Mouse (Mus musculus) brain, embryonic 14.5 days (tissue): ENCODE results near the gene Ccdc167. TPM values are rescaled to one million over a fixed set of nuclear protein-coding genes. Genes with fewer than 3 reads are reported as not detected.

Source experiments
- DNase-seq: peaks from one replicate; pipeline ENCODE4 v3.0.0-alpha.2; 2011; ENCODE audit warnings: low read depth
- CTCF ChIP-seq: fragments of 200-500 bp; IDR thresholded peaks from 2 replicates; pipeline ENCODE4 v1.5.1; 2012; ENCODE audit warnings: inconsistent platforms, mild to moderate bottlenecking, moderate library complexity, borderline replicate concordance; ENCODE audit not compliant: insufficient read depth, insufficient read length; ENCODE audit errors: extremely low read depth
- POLR2A ChIP-seq: fragments of 200-500 bp; IDR thresholded peaks from 2 replicates; pipeline ENCODE4 v1.6.1; 2012; ENCODE audit warnings: mild to moderate bottlenecking, inconsistent platforms, borderline replicate concordance; ENCODE audit not compliant: poor library complexity, insufficient read depth, insufficient read length, severe bottlenecking; ENCODE audit errors: extremely low read depth
- polyA plus RNA-seq: library from polyadenylated mRNA; depleted of rRNA; stranded (reverse); fragments of >200 nt; gene quantifications from 2 replicates; pipeline ENCODE4 v1.2.3, GENCODE M21; 2012

The Ccdc167 gene
- polyA plus RNA-seq, 1 experiment, result 18.2 TPM

- TF ChIP-seq POLR2A (no peak), CTCF (no peak)
- no peak for DNase-seq
Observed at GRCm38 (mm10) chr17:29690257-29690656, 26.6 kb downstream of the Ccdc167 start.

GRCm38 (mm10) chr17:29688610-29689009, 28.2 kb downstream of the Ccdc167 start:
- TF ChIP-seq POLR2A, result no peak
- TF ChIP-seq CTCF, result no peak

DNA sequence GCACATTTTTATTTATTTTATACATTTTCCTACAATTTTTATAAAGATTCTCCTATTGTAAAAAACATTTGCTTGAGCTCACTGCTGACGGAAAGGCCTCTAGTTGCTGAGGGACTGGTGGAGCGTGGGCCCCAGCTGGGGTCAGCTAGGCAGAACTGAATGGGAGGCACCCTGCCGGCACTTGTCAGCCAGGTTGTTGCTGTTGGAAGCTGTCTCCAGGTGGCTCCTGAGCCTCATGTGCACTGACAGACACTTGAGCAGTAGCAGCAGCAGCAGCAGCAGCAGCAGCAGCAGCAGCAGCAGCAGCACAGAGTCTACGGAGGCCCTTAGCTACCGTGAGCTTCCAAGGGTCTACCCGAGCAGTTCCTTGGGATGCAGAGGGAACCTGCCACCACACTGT, 29.5 kb downstream of the Ccdc167 start:
- DNase-seq, result no peak
- no peak for TF ChIP-seq POLR2A
- no peak for TF ChIP-seq CTCF

More at GRCm38 (mm10) chr17:29688610-29689009, 28.2 kb downstream of the Ccdc167 start:
- DNase-seq, result no peak

DNA sequence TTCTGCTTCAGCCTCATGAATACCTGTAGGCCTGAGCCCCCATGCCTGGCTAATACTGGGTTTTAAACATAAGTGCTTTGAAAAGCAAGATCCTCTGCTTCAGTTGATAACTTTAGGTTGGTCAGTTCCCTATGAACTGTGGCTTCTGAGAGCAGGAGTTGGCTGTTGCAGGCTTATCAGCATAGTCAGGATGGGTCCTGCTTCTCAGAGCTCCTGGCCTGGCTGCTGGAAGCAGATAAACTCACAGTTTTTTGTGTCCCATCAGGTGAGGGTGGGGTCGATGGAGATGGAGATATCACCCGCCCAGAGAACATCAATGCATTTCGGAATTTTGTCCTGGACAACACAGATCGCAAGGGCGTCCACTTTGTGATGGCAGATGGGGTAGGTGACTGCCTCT, 30.1 kb downstream of the Ccdc167 start:
- no peak for TF ChIP-seq POLR2A
- TF ChIP-seq CTCF, result no peak
- no peak for DNase-seq

DNA sequence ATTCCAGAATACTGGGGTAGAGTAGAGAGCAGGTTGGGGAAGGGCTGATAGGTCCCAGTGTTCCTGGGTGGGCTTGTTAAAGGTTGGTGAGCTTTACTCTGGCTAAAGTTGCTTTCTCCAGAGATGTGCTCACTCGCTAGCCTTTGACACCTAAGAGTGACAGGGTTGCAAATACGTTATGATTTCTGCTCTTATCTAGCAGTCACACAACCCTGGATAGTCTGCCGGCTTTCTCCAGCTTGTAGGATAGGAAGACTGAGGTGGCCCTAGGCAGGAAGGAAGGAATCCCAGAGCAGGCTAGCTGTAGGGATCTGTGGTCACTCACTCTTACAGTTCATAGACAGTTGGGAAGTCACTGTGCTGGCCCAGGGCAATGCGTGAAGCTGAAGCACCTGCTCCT, 32.6 kb downstream of the Ccdc167 start:
- TF ChIP-seq POLR2A, result no peak
- no peak for TF ChIP-seq CTCF
- DNase-seq, result no peak

- TF ChIP-seq CTCF, result no peak
- no peak for TF ChIP-seq POLR2A
- no peak for DNase-seq
Observed at GRCm38 (mm10) chr17:29683127-29683526, 33.7 kb downstream of the Ccdc167 start.

- no peak for TF ChIP-seq POLR2A
- TF ChIP-seq CTCF, result no peak
- no peak for DNase-seq
Observed at GRCm38 (mm10) chr17:29682261-29682660, 34.6 kb downstream of the Ccdc167 start.

DNA sequence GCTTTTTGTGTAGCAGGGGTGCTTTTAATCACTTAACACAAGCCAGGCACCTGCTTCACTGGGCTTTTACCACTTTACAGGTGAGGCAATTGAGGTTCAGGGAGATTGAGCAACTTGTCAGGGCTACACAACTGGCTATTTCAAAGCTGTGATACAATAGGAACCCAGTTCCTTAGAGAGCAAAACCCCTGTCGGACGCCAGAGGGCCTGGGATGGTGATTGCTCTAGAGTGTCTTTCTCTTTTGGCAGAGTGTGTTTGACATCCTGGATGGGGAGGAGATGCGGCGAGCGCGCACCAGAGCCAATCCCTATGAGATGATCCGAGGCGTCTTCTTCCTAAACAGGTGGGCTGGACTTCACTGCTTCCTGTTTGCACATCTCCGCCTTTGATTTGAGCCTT, 35.2 kb downstream of the Ccdc167 start:
- DNase-seq, result no peak
- TF ChIP-seq POLR2A, result no peak

DNA sequence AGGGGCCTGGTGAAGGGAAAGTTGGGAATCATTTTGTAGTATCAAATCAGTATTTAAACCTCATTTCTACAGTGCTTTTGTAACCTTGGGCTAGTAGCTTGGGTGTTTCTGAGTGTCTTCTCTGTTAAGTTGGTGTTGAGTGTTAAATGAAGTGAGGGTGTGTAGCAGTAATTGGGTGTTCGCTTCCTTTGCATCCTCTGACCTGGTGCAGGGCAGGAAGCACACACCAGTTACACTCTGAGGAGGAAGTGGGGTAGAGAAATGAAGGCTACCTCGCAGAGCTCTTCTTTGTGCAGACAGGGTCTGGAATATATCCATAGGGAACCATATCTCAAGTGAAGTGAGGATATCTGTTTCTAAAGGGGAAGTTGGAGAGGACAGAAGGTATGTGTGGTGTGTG, 35.9 kb downstream of the Ccdc167 start:
- TF ChIP-seq CTCF (no peak), POLR2A (no peak)
- no peak for DNase-seq

DNA sequence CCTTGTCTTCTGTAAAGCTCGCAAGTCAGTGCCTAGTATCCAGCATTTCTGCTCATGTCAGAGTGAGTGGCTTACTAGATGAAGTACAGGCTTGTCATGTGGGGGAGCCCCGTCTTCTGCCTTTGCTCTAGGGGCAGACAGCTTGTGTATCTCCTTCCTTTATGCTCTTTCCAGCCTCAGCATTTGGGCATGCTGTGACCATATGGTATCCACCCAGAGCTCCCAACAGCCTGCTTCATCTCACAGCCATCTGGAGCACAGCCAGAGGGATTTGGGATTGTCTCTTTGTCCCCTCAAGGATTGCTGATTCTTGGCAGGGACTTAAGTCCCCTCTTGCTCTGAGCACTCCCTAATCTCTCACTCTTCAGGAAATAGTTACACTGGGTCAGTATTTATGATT, 36.7 kb downstream of the Ccdc167 start:
- TF ChIP-seq POLR2A, result no peak
- no peak for TF ChIP-seq CTCF
- DNase-seq, result peak; percentile 93

GRCm38 (mm10) chr17:29679038-29679767, 37.6 kb downstream of the Ccdc167 start:
- no peak for DNase-seq
- no peak for TF ChIP-seq CTCF
- no peak for TF ChIP-seq POLR2A

GRCm38 (mm10) chr17:29678526-29678925, 38.3 kb downstream of the Ccdc167 start:
- DNase-seq, result no peak
- TF ChIP-seq CTCF (no peak), POLR2A (no peak)
